Mouse (Mus musculus): ENCODE measurements around the gene Ano9. TPM values are rescaled to one million over a fixed set of nuclear protein-coding genes. Genes with fewer than 3 reads are reported as not detected.

Gene Ano9
- polyA plus RNA-seq, 1 experiment from 2014 or later: 43.6 TPM

- Histone ChIP-seq H3K9ac (ENCODE audit: low read depth, low read length) (peak overlapping the region; percentile 78; the same call in 1 of the 2 replicates), H3K4me3 (ENCODE audit: low read length) (peak overlapping the region; percentile 74), H3K36me3 (ENCODE audit: control insufficient read depth, insufficient read depth, low read length) (no peaks in the 10 kb centered on the region), H3K9me3 (ENCODE audit: control insufficient read depth, low read length) (no peaks in the 10 kb centered on the region), H3K4me2 (ENCODE audit: low read depth, low read length) (peak overlapping the region; percentile 98), H3K4me1 (ENCODE audit: control insufficient read depth, insufficient read depth, low read length) (peaks cover 26% of the 10 kb centered on the region), H3K27ac (ENCODE audit: low read length) (no peak overlapping the region), H3K27me3 (replicated peaks; ENCODE audit: control insufficient read depth, insufficient read depth, low read length) (no peaks in the 10 kb centered on the region)
- ATAC-seq: no peak
- WGBS: 70% methylated on average over 2 of the region's 2 CpGs
These were observed 57.7 kb downstream of the Ano9 start for GRCm38 (mm10) chr7:141059929-141060328.

GRCm38 (mm10) chr7:141058601-141059341 is 58.8 kb downstream of the Ano9 start:
- no peaks in the 10 kb centered on the region for H3K9me3 ChIP-seq (ENCODE audit: control insufficient read depth, low read length)
- peaks cover 20% of the 10 kb centered on the region for H3K4me1 ChIP-seq (ENCODE audit: control insufficient read depth, insufficient read depth, low read length)
- no peak for ATAC-seq
- no peak overlapping the region for H3K27ac ChIP-seq (ENCODE audit: low read length)
- H3K4me2 ChIP-seq (ENCODE audit: low read depth, low read length): no peak overlapping the region
- H3K27me3 ChIP-seq (replicated peaks; ENCODE audit: control insufficient read depth, insufficient read depth, low read length): no peaks in the 10 kb centered on the region
- WGBS: 90% methylated on average over 14 of the region's 14 CpGs
- H3K4me3 ChIP-seq (ENCODE audit: low read length): no peak overlapping the region
- H3K9ac ChIP-seq (ENCODE audit: low read depth, low read length): no peak overlapping the region
- H3K36me3 ChIP-seq (ENCODE audit: control insufficient read depth, insufficient read depth, low read length): no peaks in the 10 kb centered on the region

GRCm38 (mm10) chr7:141057541-141057940 is 60.1 kb downstream of the Ano9 start:
- Histone ChIP-seq H3K27ac (ENCODE audit: low read length) (no peak overlapping the region), H3K4me1 (ENCODE audit: control insufficient read depth, insufficient read depth, low read length) (peaks cover 15% of the 10 kb centered on the region), H3K4me3 (ENCODE audit: low read length) (no peak overlapping the region), H3K27me3 (replicated peaks; ENCODE audit: control insufficient read depth, insufficient read depth, low read length) (no peaks in the 10 kb centered on the region), H3K9me3 (ENCODE audit: control insufficient read depth, low read length) (no peaks in the 10 kb centered on the region), H3K4me2 (ENCODE audit: low read depth, low read length) (no peak overlapping the region), H3K9ac (ENCODE audit: low read depth, low read length) (no peak overlapping the region), H3K36me3 (ENCODE audit: control insufficient read depth, insufficient read depth, low read length) (no peaks in the 10 kb centered on the region)
- ATAC-seq: no peak
- WGBS: 100% methylated on average over 1 of the region's 1 CpGs

- 85% methylated on average over 6 of the region's 6 CpGs for WGBS
- ATAC-seq: no peak
- H3K27me3 ChIP-seq (replicated peaks; ENCODE audit: control insufficient read depth, insufficient read depth, low read length): no peaks in the 10 kb centered on the region
These were observed 60.6 kb downstream of the Ano9 start for GRCm38 (mm10) chr7:141056976-141057375.

GRCm38 (mm10) chr7:141055785-141056184 is 61.8 kb downstream of the Ano9 start:
- Histone ChIP-seq H3K4me2 (ENCODE audit: low read depth, low read length) (no peak overlapping the region), H3K4me3 (ENCODE audit: low read length) (no peak overlapping the region), H3K4me1 (ENCODE audit: control insufficient read depth, insufficient read depth, low read length) (peaks cover 7% of the 10 kb centered on the region; the same call in 1 of the 2 replicates), H3K9ac (ENCODE audit: low read depth, low read length) (no peak overlapping the region), H3K27ac (ENCODE audit: low read length) (no peak overlapping the region), H3K36me3 (ENCODE audit: control insufficient read depth, insufficient read depth, low read length) (no peaks in the 10 kb centered on the region), H3K9me3 (ENCODE audit: control insufficient read depth, low read length) (no peaks in the 10 kb centered on the region), H3K27me3 (replicated peaks; ENCODE audit: control insufficient read depth, insufficient read depth, low read length) (no peaks in the 10 kb centered on the region)
- WGBS: 78% methylated on average over 4 of the region's 4 CpGs
- no peak for ATAC-seq

More at GRCm38 (mm10) chr7:141056976-141057375, 60.6 kb downstream of the Ano9 start:
- peaks cover 15% of the 10 kb centered on the region for H3K4me1 ChIP-seq (ENCODE audit: control insufficient read depth, insufficient read depth, low read length)
- no peak overlapping the region for H3K9ac ChIP-seq (ENCODE audit: low read depth, low read length)
- no peak overlapping the region for H3K4me3 ChIP-seq (ENCODE audit: low read length)
- H3K4me2 ChIP-seq (ENCODE audit: low read depth, low read length): no peak overlapping the region
- no peak overlapping the region for H3K27ac ChIP-seq (ENCODE audit: low read length)
- no peaks in the 10 kb centered on the region for H3K36me3 ChIP-seq (ENCODE audit: control insufficient read depth, insufficient read depth, low read length)
- H3K9me3 ChIP-seq (ENCODE audit: control insufficient read depth, low read length): no peaks in the 10 kb centered on the region

- H3K27me3 ChIP-seq (replicated peaks; ENCODE audit: control insufficient read depth, insufficient read depth, low read length): no peaks in the 10 kb centered on the region
- ATAC-seq: no peak
These were observed 65.2 kb downstream of the Ano9 start for GRCm38 (mm10) chr7:141052421-141052820.

GRCm38 (mm10) chr7:141052016-141052415 is 65.6 kb downstream of the Ano9 start:
- peaks cover 9% of the 10 kb centered on the region for H3K4me1 ChIP-seq (ENCODE audit: control insufficient read depth, insufficient read depth, low read length)
- no peaks in the 10 kb centered on the region for H3K27me3 ChIP-seq (replicated peaks; ENCODE audit: control insufficient read depth, insufficient read depth, low read length)
- no peak overlapping the region for H3K27ac ChIP-seq (ENCODE audit: low read length)
- H3K9ac ChIP-seq (ENCODE audit: low read depth, low read length): no peak overlapping the region
- no peak overlapping the region for H3K4me2 ChIP-seq (ENCODE audit: low read depth, low read length)
- no peak for ATAC-seq
- 83% methylated on average over 4 of the region's 4 CpGs for WGBS
- no peaks in the 10 kb centered on the region for H3K36me3 ChIP-seq (ENCODE audit: control insufficient read depth, insufficient read depth, low read length)
- H3K9me3 ChIP-seq (ENCODE audit: control insufficient read depth, low read length): no peaks in the 10 kb centered on the region
- H3K4me3 ChIP-seq (ENCODE audit: low read length): no peak overlapping the region

More at GRCm38 (mm10) chr7:141052421-141052820, 65.2 kb downstream of the Ano9 start:
- no peak overlapping the region for H3K4me3 ChIP-seq (ENCODE audit: low read length)
- H3K4me2 ChIP-seq (ENCODE audit: low read depth, low read length): no peak overlapping the region
- no peaks in the 10 kb centered on the region for H3K36me3 ChIP-seq (ENCODE audit: control insufficient read depth, insufficient read depth, low read length)
- H3K9me3 ChIP-seq (ENCODE audit: control insufficient read depth, low read length): no peaks in the 10 kb centered on the region
- H3K9ac ChIP-seq (ENCODE audit: low read depth, low read length): no peak overlapping the region
- H3K27ac ChIP-seq (ENCODE audit: low read length): no peak overlapping the region
- peaks cover 5% of the 10 kb centered on the region for H3K4me1 ChIP-seq (ENCODE audit: control insufficient read depth, insufficient read depth, low read length)
- 73% methylated on average over 2 of the region's 2 CpGs for WGBS

Other genes starting within 250 kb of the Ano9 start
- gene Psmd13, start 235.8 kb downstream of the Ano9 start, polyA plus RNA-seq (2015; fragmentation: Nextera tagmentation; extraction: Ambion mirVana): 182 and 197 TPM in 2 replicates
- gene Sirt3, start 235.5 kb downstream of the Ano9 start, polyA plus RNA-seq (2015; fragmentation: Nextera tagmentation; extraction: Ambion mirVana): 38.6 and 39.2 TPM in 2 replicates
- 0.45 and 0.62 TPM in 2 replicates for gene Cox8b, start 217.4 kb downstream of the Ano9 start, polyA plus RNA-seq (2015; fragmentation: Nextera tagmentation; extraction: Ambion mirVana)
- gene Nlrp6, start 196.9 kb downstream of the Ano9 start, polyA plus RNA-seq (2015; fragmentation: Nextera tagmentation; extraction: Ambion mirVana): 71.1 and 80.5 TPM in 2 replicates
- gene Pgghg, start 176.4 kb downstream of the Ano9 start, polyA plus RNA-seq (2015; fragmentation: Nextera tagmentation; extraction: Ambion mirVana): 23.4 and 23.6 TPM in 2 replicates
- gene Ifitm5, start 167.5 kb downstream of the Ano9 start, polyA plus RNA-seq (2015; fragmentation: Nextera tagmentation; extraction: Ambion mirVana): 2.0 and 2.4 TPM in 2 replicates
- gene Gm45717, start 161.9 kb downstream of the Ano9 start, polyA plus RNA-seq (2015; fragmentation: Nextera tagmentation; extraction: Ambion mirVana): 1.0 TPM in 1 of 2 replicates, not detected in the other
- 1,203 and 1,252 TPM in 2 replicates for gene Ifitm2, start 161.8 kb downstream of the Ano9 start, polyA plus RNA-seq (2015; fragmentation: Nextera tagmentation; extraction: Ambion mirVana)
- gene Ifitm1, start 150.6 kb downstream of the Ano9 start, polyA plus RNA-seq (2015; fragmentation: Nextera tagmentation; extraction: Ambion mirVana): 117 and 123 TPM in 2 replicates
- gene Ifitm3, start 107.0 kb downstream of the Ano9 start, polyA plus RNA-seq (2015; fragmentation: Nextera tagmentation; extraction: Ambion mirVana): 255 and 269 TPM in 2 replicates
- gene Ifitm6, start 99.9 kb downstream of the Ano9 start, polyA plus RNA-seq (2015; fragmentation: Nextera tagmentation; extraction: Ambion mirVana): 1.9 and 2.0 TPM in 2 replicates
- not detected in 2 replicates for gene Gm17387, start 88.7 kb downstream of the Ano9 start, polyA plus RNA-seq (2015; fragmentation: Nextera tagmentation; extraction: Ambion mirVana)
- 7.2 and 7.3 TPM in 2 replicates for gene B4galnt4, start 56.7 kb downstream of the Ano9 start, polyA plus RNA-seq (2015; fragmentation: Nextera tagmentation; extraction: Ambion mirVana)
- 31.3 and 32.4 TPM in 2 replicates for gene Pkp3, start 39.6 kb downstream of the Ano9 start, polyA plus RNA-seq (2015; fragmentation: Nextera tagmentation; extraction: Ambion mirVana)
- gene Sigirr, start 17.2 kb downstream of the Ano9 start, polyA plus RNA-seq (2015; fragmentation: Nextera tagmentation; extraction: Ambion mirVana): 29.4 and 32.8 TPM in 2 replicates
- gene Ptdss2, start 4.6 kb upstream of the Ano9 start, polyA plus RNA-seq (2015; fragmentation: Nextera tagmentation; extraction: Ambion mirVana): 59.0 and 60.3 TPM in 2 replicates
- 159 and 160 TPM in 2 replicates for gene Rnh1, start 55.1 kb upstream of the Ano9 start, polyA plus RNA-seq (2015; fragmentation: Nextera tagmentation; extraction: Ambion mirVana)
- 21.9 and 47.0 TPM in 2 replicates for gene Hras, start 76.2 kb upstream of the Ano9 start, polyA plus RNA-seq (2015; fragmentation: Nextera tagmentation; extraction: Ambion mirVana)
- 5.3 and 6.5 TPM in 2 replicates for gene Lrrc56, start 76.4 kb upstream of the Ano9 start, polyA plus RNA-seq (2015; fragmentation: Nextera tagmentation; extraction: Ambion mirVana)
- 4.0 TPM in 2 replicates for gene Lmntd2, start 96.3 kb upstream of the Ano9 start, polyA plus RNA-seq (2015; fragmentation: Nextera tagmentation; extraction: Ambion mirVana)
- gene Rassf7, start 98.1 kb upstream of the Ano9 start, polyA plus RNA-seq (2015; fragmentation: Nextera tagmentation; extraction: Ambion mirVana): 75.6 and 77.5 TPM in 2 replicates
- gene Phrf1, start 111.0 kb upstream of the Ano9 start, polyA plus RNA-seq (2015; fragmentation: Nextera tagmentation; extraction: Ambion mirVana): 55.2 and 56.7 TPM in 2 replicates
- gene Irf7, start 148.7 kb upstream of the Ano9 start, polyA plus RNA-seq (2015; fragmentation: Nextera tagmentation; extraction: Ambion mirVana): 6.5 and 9.1 TPM in 2 replicates
- 167 and 234 TPM in 2 replicates for gene Cdhr5, start 159.0 kb upstream of the Ano9 start, polyA plus RNA-seq (2015; fragmentation: Nextera tagmentation; extraction: Ambion mirVana)
- 304 and 334 TPM in 2 replicates for gene Sct, start 161.3 kb upstream of the Ano9 start, polyA plus RNA-seq (2015; fragmentation: Nextera tagmentation; extraction: Ambion mirVana)
- 0.23 and 0.48 TPM in 2 replicates for gene Drd4, start 174.2 kb upstream of the Ano9 start, polyA plus RNA-seq (2015; fragmentation: Nextera tagmentation; extraction: Ambion mirVana)
- gene Deaf1, start 209.9 kb upstream of the Ano9 start, polyA plus RNA-seq (2015; fragmentation: Nextera tagmentation; extraction: Ambion mirVana): 61.0 and 64.4 TPM in 2 replicates
- 32.4 and 34.2 TPM in 2 replicates for gene Tmem80, start 209.9 kb upstream of the Ano9 start, polyA plus RNA-seq (2015; fragmentation: Nextera tagmentation; extraction: Ambion mirVana)
- gene Eps8l2, start 221.1 kb upstream of the Ano9 start, polyA plus RNA-seq (2015; fragmentation: Nextera tagmentation; extraction: Ambion mirVana): 191 and 214 TPM in 2 replicates

Measured in intestine, embryonic 16.5 days (tissue).